Mouse (Mus musculus): ENCODE results near the gene Rassf10.

GRCm38 (mm10) chr7:112946706-112947105 is 7.1 kb upstream of the Rassf10 start:
- TF ChIP-seq ZNF384 (IDR thresholded peaks at IDR 0.05; ENCODE audit: low read depth, low read length): no peak
- no peak for TF ChIP-seq HCFC1 (IDR thresholded peaks at IDR 0.05; ENCODE audit: borderline replicate concordance, insufficient read depth, low read length)
